In the genomic region with DNA sequence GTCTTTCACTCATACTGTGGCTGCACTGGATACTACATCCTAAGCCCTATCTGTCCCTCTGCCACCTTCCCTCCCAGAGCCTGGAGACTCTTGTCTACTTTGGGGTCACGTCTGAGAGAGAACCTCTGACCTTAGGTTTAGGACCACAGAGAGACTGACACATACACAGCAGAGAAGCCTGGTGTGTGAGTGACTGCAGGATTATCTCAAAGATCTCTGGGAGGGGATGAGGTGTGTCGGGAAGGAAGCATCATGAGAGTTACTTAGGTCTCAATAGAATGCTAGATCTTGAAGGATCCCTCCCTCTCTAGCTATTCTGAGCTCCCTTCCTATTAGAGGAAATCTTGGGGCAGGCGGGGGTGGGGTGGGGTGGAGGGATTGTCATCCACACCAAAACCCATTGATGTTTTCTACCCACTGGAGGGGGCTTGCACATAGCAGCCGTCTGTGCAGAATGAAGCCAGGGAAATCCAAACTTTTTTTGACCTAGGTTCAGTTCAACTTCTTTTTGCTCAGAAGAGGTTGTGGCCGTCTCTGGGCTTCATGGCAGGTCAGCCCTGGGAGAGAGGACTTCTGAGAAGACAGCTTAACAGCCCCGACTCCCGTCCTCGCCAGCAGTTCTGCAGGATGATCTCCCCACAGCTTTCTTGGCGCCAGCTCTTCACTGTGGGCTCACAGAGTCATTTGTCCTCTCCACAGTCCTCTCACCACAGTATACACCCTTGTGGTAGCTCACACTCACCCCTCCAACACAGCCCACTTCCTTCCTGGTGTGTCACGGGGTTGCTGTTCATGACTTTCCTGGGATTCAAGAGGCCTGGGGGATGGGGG, we compare ENCODE assay signal across 8 mouse cellular contexts. TPM values are rescaled to one million over a fixed set of nuclear protein-coding genes. Genes with fewer than 3 reads are reported as not detected.
DNase-seq lines count a peak whose midpoint lies in the region; ATAC-seq and TF ChIP-seq lines count a peak whose summit lies in the region.

No protein-coding gene starts in this region.

- TF ChIP-seq CTCF in kidney, postnatal 0 days (IDR thresholded peaks at IDR 0.05; ENCODE audit: low read depth), result no peak

- H3K36me3 ChIP-seq in kidney, postnatal 0 days (ENCODE audit: insufficient read depth, low read length), result no peaks in the 10 kb centered on the region
- no peaks in the 10 kb centered on the region for H3K36me3 ChIP-seq in forebrain, embryonic 11.5 days (ENCODE audit: control insufficient read depth, insufficient read depth, low read length)
- H3K36me3 ChIP-seq in hindbrain, embryonic 11.5 days (ENCODE audit: control insufficient read depth, insufficient read depth, low read length), result no peaks in the 10 kb centered on the region

- H3K4me2 ChIP-seq in kidney, postnatal 0 days (ENCODE audit: low read length), result no peak overlapping the region
- H3K4me2 ChIP-seq in forebrain, embryonic 11.5 days (ENCODE audit: low read depth, low read length, severe bottlenecking), result no peak overlapping the region
- no peak overlapping the region for H3K4me2 ChIP-seq in hindbrain, embryonic 11.5 days (replicated peaks; ENCODE audit: low read depth, low read length)

- peaks cover 18% of the 10 kb centered on the region; the same call in 1 of the 2 replicates for H3K4me1 ChIP-seq in kidney, postnatal 0 days (replicated peaks; ENCODE audit: insufficient read depth, low read length)
- peaks cover 4% of the 10 kb centered on the region for H3K4me1 ChIP-seq in forebrain, embryonic 11.5 days (replicated peaks; ENCODE audit: control insufficient read depth, insufficient read depth, low read length)
- peaks cover 7% of the 10 kb centered on the region for H3K4me1 ChIP-seq in hindbrain, embryonic 11.5 days (replicated peaks; ENCODE audit: control insufficient read depth, insufficient read depth, low read length)

- no peak overlapping the region for H3K4me3 ChIP-seq in kidney, postnatal 0 days (replicated peaks; ENCODE audit: low read depth, low read length)
- H3K4me3 ChIP-seq in forebrain, embryonic 11.5 days (ENCODE audit: low read depth, low read length), result no peak overlapping the region
- no peak overlapping the region for H3K4me3 ChIP-seq in hindbrain, embryonic 11.5 days (ENCODE audit: low read depth, low read length)

- no peak for ATAC-seq in kidney, postnatal 0 days (replicated peaks; ENCODE audit: low FRiP score, low read depth)
- peak; percentile 13; the same call in 1 of the 2 replicates for ATAC-seq in forebrain, embryonic 11.5 days (replicated peaks; ENCODE audit: low FRiP score)
- peak; percentile 25; the same call in 1 of the 2 replicates for ATAC-seq in hindbrain, embryonic 11.5 days (ENCODE audit: low FRiP score)

- H3K27ac ChIP-seq in kidney, postnatal 0 days, result no peak overlapping the region
- H3K27ac ChIP-seq in forebrain, embryonic 11.5 days (ENCODE audit: low read depth, low read length), result no peak overlapping the region
- H3K27ac ChIP-seq in hindbrain, embryonic 11.5 days (ENCODE audit: low read depth, low read length), result no peak overlapping the region

- DNase-seq in kidney, postnatal 0 days (ENCODE audit: low spot score), result peak; percentile 29
- no peak for DNase-seq in kidney, adult 9 months
- DNase-seq in forebrain, embryonic 11.5 days (ENCODE audit: low spot score), result no peak
- DNase-seq in hindbrain, embryonic 11.5 days (ENCODE audit: low spot score), result no peak
- DNase-seq in natural killer cell, adult 2 months (ENCODE audit: low spot score in 2 of 2), result peak; percentile 7 to 42
- DNase-seq in frontal cortex, postnatal 14 days (ENCODE audit: low spot score in 2 of 2), result no peak
- no peak for DNase-seq in left cerebral cortex, adult 9 months (ENCODE audit: low spot score in 2 of 2)
- no peak for DNase-seq in frontal cortex, adult 2 months (ENCODE audit: extremely low spot score in 1 of 2, low spot score in 1 of 2)

- H3K9ac ChIP-seq in kidney, postnatal 0 days (ENCODE audit: low read depth, low read length), result no peak overlapping the region
- no peak overlapping the region for H3K9ac ChIP-seq in forebrain, embryonic 11.5 days (ENCODE audit: low read length)
- H3K9ac ChIP-seq in hindbrain, embryonic 11.5 days (ENCODE audit: low read depth, low read length), result no peak overlapping the region

- no peaks in the 10 kb centered on the region for H3K9me3 ChIP-seq in kidney, postnatal 0 days (replicated peaks; ENCODE audit: low read length)
- no peaks in the 10 kb centered on the region for H3K9me3 ChIP-seq in forebrain, embryonic 11.5 days (ENCODE audit: control insufficient read depth, low read length)
- H3K9me3 ChIP-seq in hindbrain, embryonic 11.5 days (ENCODE audit: control insufficient read depth, low read length), result no peaks in the 10 kb centered on the region

- 48% methylated on average over 10 of the region's 10 CpGs for WGBS in kidney, postnatal 0 days
- 69% methylated on average over 10 of the region's 10 CpGs for WGBS in forebrain, embryonic 11.5 days
- WGBS in hindbrain, embryonic 11.5 days, result 67% methylated on average over 10 of the region's 10 CpGs

- H3K27me3 ChIP-seq in kidney, postnatal 0 days (ENCODE audit: insufficient read depth, low read length), result no peaks in the 10 kb centered on the region
- H3K27me3 ChIP-seq in forebrain, embryonic 11.5 days (ENCODE audit: control insufficient read depth, insufficient read depth, low read length), result no peaks in the 10 kb centered on the region
- H3K27me3 ChIP-seq in hindbrain, embryonic 11.5 days (ENCODE audit: control insufficient read depth, insufficient read depth, low read length), result no peaks in the 10 kb centered on the region

RNA-seq across cellular contexts. Expression of gene Jam3, which starts 37.8 kb away (rescaled TPM):
- 56.8 TPM in 2 replicates for polyA plus RNA-seq in kidney, postnatal 0 days (2015; fragmentation: Nextera tagmentation; extraction: Ambion mirVana)
- polyA plus RNA-seq in forebrain, embryonic 11.5 days (2014; fragmentation: Nextera tagmentation; extraction: Ambion mirVana), result 168 and 176 TPM in 2 replicates
- polyA plus RNA-seq in hindbrain, embryonic 11.5 days (2014; fragmentation: Nextera tagmentation; extraction: Ambion mirVana), result 151 and 163 TPM in 2 replicates
- 44.5 and 49.8 TPM in 2 replicates for polyA plus RNA-seq in frontal cortex, adult 2 months (2012; rRNA removed)

Comparison
In these comparisons a context has a peak if more than half of its experiments do, and no peak if none do; other contexts are left out.
1. DNase-seq: peak in kidney, postnatal 0 days (single experiment) and natural killer cell, adult 2 months (2 of 2); none in kidney, adult 9 months (single experiment), forebrain, embryonic 11.5 days (single experiment), hindbrain, embryonic 11.5 days (single experiment), frontal cortex, postnatal 14 days (0 of 2), left cerebral cortex, adult 9 months (0 of 2) and frontal cortex, adult 2 months (0 of 2).